Mouse (Mus musculus) bone marrow, adult 2 months (tissue): ENCODE measurements at regions not wholly inside any gene's neighbourhood (a gene's known extent, or its start where the extent isn't known, plus 50 kb on each side); places are given as distances from the start of the nearest gene placed in this dataset.

ENCODE experiments used
- CTCF ChIP-seq: fragments of 200-500 bp; IDR thresholded peaks from 2 replicates; pipeline ENCODE4 v1.5.1; 2011; ENCODE audit warnings: low read length, control low read depth; ENCODE audit not compliant: control insufficient read depth, insufficient read depth
- POLR2A ChIP-seq: fragments of 200-500 bp; IDR thresholded peaks from 2 replicates; pipeline ENCODE4 v1.6.1; 2011; ENCODE audit warnings: low read depth, mild to moderate bottlenecking, control low read depth, low read length, borderline replicate concordance; ENCODE audit not compliant: control insufficient read depth

- TF ChIP-seq CTCF: no peak
- no peak for TF ChIP-seq POLR2A
These were observed 57.7 kb upstream of the Gpr141 start for GRCm38 (mm10) chr13:19881772-19882171.
